Mouse (Mus musculus) neural tube, embryonic 11.5 days (tissue): Measurements from ENCODE around the gene Gm10097. TPM values are rescaled to one million over a fixed set of nuclear protein-coding genes. Genes with fewer than 3 reads are reported as not detected.

ENCODE experiments used
- ATAC-seq: fragments of 200-750 bp; cut with Nextera tagmentation; 2 replicates; pipeline ENCODE4 v1.8.0; 2017; ENCODE audit warnings: moderate number of reproducible peaks, mild to moderate bottlenecking, moderate TSS enrichment, moderate library complexity; ENCODE audit not compliant: insufficient read depth, low FRiP score, low TSS enrichment
- DNase-seq: peaks from one replicate; pipeline ENCODE4 v3.0.0-alpha.2; 2015; ENCODE audit warnings: low spot score
- H3K27ac ChIP-seq: fragments of 300-500 bp; sonication (generic); 2 replicates; pipeline ENCODE4 v1.5.1; 2014; ENCODE audit warnings: low read depth, mild to moderate bottlenecking, low read length
- H3K27me3 ChIP-seq: fragments of 300-500 bp; sonication (generic); 2 replicates; pipeline ENCODE4 v1.6.1; 2014; ENCODE audit warnings: mild to moderate bottlenecking, low read length, mixed read lengths; ENCODE audit not compliant: control insufficient read depth, insufficient read depth
- H3K36me3 ChIP-seq: fragments of 300-500 bp; sonication (generic); 2 replicates; pipeline ENCODE4 v1.6.1; 2014; ENCODE audit warnings: mild to moderate bottlenecking, low read length, moderate library complexity, mixed read lengths; ENCODE audit not compliant: control insufficient read depth, insufficient read depth
- H3K4me1 ChIP-seq: fragments of 300-500 bp; sonication (generic); 2 replicates; pipeline ENCODE4 v1.6.1; 2014; ENCODE audit warnings: low read length, mixed read lengths; ENCODE audit not compliant: control insufficient read depth, insufficient read depth
- H3K4me2 ChIP-seq: fragments of 300-500 bp; sonication (generic); 2 replicates; pipeline ENCODE4 v1.6.1; 2014; ENCODE audit warnings: low read depth, mild to moderate bottlenecking, moderate library complexity
- H3K4me3 ChIP-seq: fragments of 300-500 bp; sonication (generic); 2 replicates; pipeline ENCODE4 v1.5.1; 2014; ENCODE audit warnings: low read depth, low read length
- H3K9ac ChIP-seq: fragments of 300-500 bp; sonication (generic); 2 replicates; pipeline ENCODE4 v1.6.1; 2014; ENCODE audit warnings: mild to moderate bottlenecking, low read length
- H3K9me3 ChIP-seq: fragments of 300-500 bp; sonication (generic); 2 replicates; pipeline ENCODE4 v1.6.1; 2016; ENCODE audit warnings: low read length; ENCODE audit not compliant: control insufficient read depth
- WGBS: fragments of 180-500 bp; shearing (Covaris S2); extraction: QIAGEN DNeasy Blood & Tissue Kit; methylation state at CpG from one replicate; pipeline ENCODE4 v1.1.7; 2014; 5-methylcytosine and 5-hydroxymethylcytosine counted together
- polyA plus RNA-seq: library from polyadenylated mRNA; unstranded; fragments of >200 nt; fragmentation: Nextera tagmentation; extraction: Ambion mirVana; gene quantifications from 2 replicates; pipeline ENCODE4 v1.2.1, GENCODE M21; 2014

Gene Gm10097
- polyA plus RNA-seq, 1 experiment from 2014 or later, result not detected

DNA sequence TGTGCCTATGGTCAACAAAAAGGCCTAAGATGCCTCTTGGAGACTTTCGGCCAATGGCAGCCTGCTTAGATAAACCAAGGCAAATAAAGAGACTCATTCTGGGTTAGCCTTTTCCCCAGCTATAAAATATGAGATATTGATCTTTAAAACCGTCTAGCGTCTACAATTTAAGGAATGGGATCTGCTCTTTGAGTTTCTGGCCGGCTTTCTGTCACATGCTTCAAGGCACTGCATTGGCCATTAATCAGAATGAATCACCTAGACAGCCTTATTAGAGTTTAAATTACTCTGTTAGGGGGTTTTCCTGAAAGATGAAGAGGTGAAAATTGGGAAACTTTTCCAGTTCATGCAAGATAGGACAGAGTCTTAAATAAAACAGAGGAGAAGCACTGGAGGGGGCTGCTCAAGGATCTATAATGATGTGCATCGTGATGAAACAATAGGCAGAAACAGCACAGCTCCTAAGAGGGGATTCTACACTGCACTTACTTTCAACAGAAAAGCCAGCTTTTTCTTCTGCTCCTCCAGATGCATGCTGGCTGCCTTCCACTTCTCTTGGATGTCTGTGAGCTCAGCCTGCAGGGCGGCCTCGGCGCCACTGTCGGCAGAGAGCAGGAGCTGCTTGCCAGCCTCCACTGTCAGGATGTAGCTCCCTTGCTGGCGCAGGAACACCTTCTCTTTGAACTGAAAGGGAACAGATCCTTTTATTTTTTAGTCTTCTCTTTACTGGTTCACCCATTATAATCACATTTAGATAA, 28.2 kb downstream of the Gm10097 start:
- DNase-seq, result no peak

DNA sequence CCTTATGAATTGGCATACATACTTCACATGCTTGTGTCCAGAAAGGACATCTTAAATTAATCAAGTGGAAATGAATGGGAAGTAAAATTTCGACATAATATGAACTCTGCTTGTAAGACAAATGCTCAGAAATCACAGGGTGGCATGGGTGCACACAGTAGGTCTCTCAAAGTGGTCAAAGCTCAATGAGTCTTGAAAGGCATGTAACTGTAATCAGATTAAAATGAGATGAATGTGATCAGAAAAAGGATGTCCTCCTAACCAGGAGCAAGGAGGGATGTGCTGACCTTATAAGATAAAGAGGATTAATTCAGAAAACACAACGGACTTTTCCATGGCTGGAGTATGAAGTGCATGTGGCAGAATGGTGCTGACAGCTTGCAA, 28.8 kb downstream of the Gm10097 start:
- no peaks in the 10 kb centered on the region for H3K9me3 ChIP-seq
- no peak overlapping the region for H3K4me3 ChIP-seq
- H3K4me1 ChIP-seq, result no peaks in the 10 kb centered on the region
- no peak for DNase-seq
- H3K4me2 ChIP-seq, result no peak overlapping the region
- H3K36me3 ChIP-seq, result no peaks in the 10 kb centered on the region
- H3K27ac ChIP-seq, result no peak overlapping the region
- no peaks in the 10 kb centered on the region for H3K27me3 ChIP-seq
- ATAC-seq, result no peak
- WGBS, result 83% methylated on average over 2 of the region's 2 CpGs
- no peak overlapping the region for H3K9ac ChIP-seq

More for the DNA sequence above, 28.2 kb downstream of the Gm10097 start:
- Histone ChIP-seq H3K9ac (no peak overlapping the region), H3K4me2 (no peak overlapping the region), H3K27ac (no peak overlapping the region), H3K27me3 (no peaks in the 10 kb centered on the region), H3K4me1 (no peaks in the 10 kb centered on the region), H3K36me3 (no peaks in the 10 kb centered on the region), H3K4me3 (no peak overlapping the region), H3K9me3 (no peaks in the 10 kb centered on the region)
- ATAC-seq, result no peak
- WGBS, result 88% methylated on average over 10 of the region's 10 CpGs

DNA sequence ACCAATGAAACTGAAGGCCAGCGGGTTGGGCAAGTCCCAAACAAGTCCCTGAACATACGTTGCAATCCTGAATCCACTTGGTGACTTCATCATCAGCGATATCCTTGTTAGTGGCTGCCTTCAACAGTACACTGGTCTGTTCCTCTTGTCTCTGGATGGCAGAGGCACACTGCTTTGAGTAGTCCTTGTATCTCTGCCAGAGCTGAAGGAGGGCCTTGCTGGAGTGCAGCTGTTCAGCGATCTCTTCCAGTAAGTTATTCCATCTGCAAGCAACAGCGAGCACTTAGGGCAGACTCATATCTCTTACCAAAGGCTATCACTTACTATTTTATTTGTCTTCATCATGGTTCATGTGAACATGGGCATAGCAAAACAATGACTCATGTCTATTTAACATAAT, 41.8 kb downstream of the Gm10097 start:
- H3K4me3 ChIP-seq, result no peak overlapping the region
- peaks cover under 1% of the 10 kb centered on the region; the same call in 1 of the 2 replicates for H3K36me3 ChIP-seq
- H3K27me3 ChIP-seq, result no peaks in the 10 kb centered on the region
- no peak for DNase-seq
- no peak overlapping the region for H3K9ac ChIP-seq
- WGBS, result 89% methylated on average over 5 of the region's 5 CpGs
- no peak overlapping the region for H3K4me2 ChIP-seq
- ATAC-seq, result no peak
- H3K27ac ChIP-seq, result no peak overlapping the region
- no peaks in the 10 kb centered on the region for H3K4me1 ChIP-seq
- H3K9me3 ChIP-seq, result no peaks in the 10 kb centered on the region

DNA sequence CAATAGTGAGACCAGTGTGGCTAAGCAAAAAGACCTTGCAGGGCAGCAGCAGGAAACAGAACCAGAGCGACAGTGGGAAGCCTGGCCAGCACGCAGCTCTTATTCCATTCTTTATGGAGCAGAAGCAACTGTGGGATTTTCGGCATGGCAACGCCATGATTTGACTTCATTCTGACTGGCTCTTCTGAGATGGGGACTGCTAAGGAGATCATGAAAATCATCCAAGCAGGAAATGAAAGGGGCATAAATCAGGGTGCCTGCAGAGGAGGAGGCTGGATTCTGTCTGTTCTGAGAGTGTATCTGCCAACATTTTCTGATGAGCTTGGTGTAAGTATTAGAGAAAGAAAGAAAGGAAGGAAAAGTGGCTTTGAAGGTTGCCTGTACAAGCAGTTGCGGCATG, 47.2 kb downstream of the Gm10097 start:
- Histone ChIP-seq H3K27ac (no peak overlapping the region), H3K9ac (no peak overlapping the region), H3K9me3 (no peaks in the 10 kb centered on the region), H3K36me3 (peaks cover 2% of the 10 kb centered on the region; the same call in 1 of the 2 replicates), H3K4me3 (no peak overlapping the region), H3K4me2 (no peak overlapping the region), H3K4me1 (no peaks in the 10 kb centered on the region), H3K27me3 (no peaks in the 10 kb centered on the region)
- DNase-seq, result no peak
- no peak for ATAC-seq
- WGBS, result 92% methylated on average over 5 of the region's 5 CpGs

DNA sequence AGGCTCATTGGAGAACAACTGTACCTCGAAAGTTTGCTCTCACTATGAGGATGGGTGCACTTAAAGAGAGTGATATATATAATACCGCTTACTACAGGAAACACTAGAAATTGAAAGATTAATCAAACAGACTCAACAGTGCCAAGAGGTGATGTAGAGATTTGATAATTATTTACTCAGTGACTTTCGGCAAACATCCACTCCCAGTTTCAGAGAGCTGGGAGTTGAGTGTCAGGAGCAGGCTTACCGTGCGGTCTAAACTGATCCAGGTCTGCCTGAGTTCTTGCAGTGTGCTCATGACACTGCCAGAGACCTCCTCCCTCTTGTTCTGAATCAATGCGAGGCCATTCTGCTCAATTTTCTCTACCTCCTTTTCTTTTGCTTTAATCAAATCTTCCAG, 47.7 kb downstream of the Gm10097 start:
- H3K4me2 ChIP-seq, result no peak overlapping the region
- no peak overlapping the region for H3K27ac ChIP-seq
- H3K4me3 ChIP-seq, result no peak overlapping the region
- H3K36me3 ChIP-seq, result peaks cover 2% of the 10 kb centered on the region; the same call in 1 of the 2 replicates
- no peaks in the 10 kb centered on the region for H3K9me3 ChIP-seq
- ATAC-seq, result no peak
- DNase-seq, result no peak
- H3K9ac ChIP-seq, result no peak overlapping the region
- H3K4me1 ChIP-seq, result no peaks in the 10 kb centered on the region
- WGBS, result 92% methylated on average over 6 of the region's 6 CpGs
- H3K27me3 ChIP-seq, result no peaks in the 10 kb centered on the region
